ENCODE assay signal across 14 mouse cellular contexts in genomic region chr1:55666798-55667197, GRCm38 (mm10).
DNase-seq lines count a peak whose midpoint lies in the region; ATAC-seq lines count a peak whose summit lies in the region.
"Had no signal": no experiment of that assay in that cellular context is flagged by ENCODE, and none has a peak within 500 bp of the region (broad histone marks: within the 10 kb centered on the region; RNA-seq: fewer than 3 reads in every experiment).

No protein-coding gene starts in this region.

- H3K4me2 ChIP-seq in hindbrain, embryonic 11.5 days (replicated peaks; ENCODE audit: low read depth, low read length): no peak overlapping the region
- no peak overlapping the region for H3K4me2 ChIP-seq in neural tube, embryonic 12.5 days (replicated peaks)
- H3K4me2 ChIP-seq: limb, embryonic 13.5 days had no signal

- H3K27ac ChIP-seq in hindbrain, embryonic 11.5 days (ENCODE audit: low read depth, low read length): peak overlapping the region; percentile 59
- no peak overlapping the region for H3K27ac ChIP-seq in neural tube, embryonic 12.5 days
- H3K27ac ChIP-seq: limb, embryonic 13.5 days had no signal

- peak; percentile 23 to 30 for DNase-seq in frontal cortex, postnatal 36 days (ENCODE audit: low spot score in 2 of 2)
- no peak for DNase-seq in frontal cortex, postnatal 10 days (ENCODE audit: low spot score in 2 of 2)
- peak; percentile 45 for DNase-seq in right cerebral cortex, adult 18-20 months
- DNase-seq in right cerebral cortex, postnatal 14 days: no peak
- DNase-seq in hindbrain, embryonic 11.5 days (ENCODE audit: low spot score): no peak
- no peak for DNase-seq in yolk sac, embryonic 10.5 days (ENCODE audit: low spot score)
- DNase-seq in adrenal gland, postnatal 10 days: no peak
- DNase-seq: cerebellum, adult 9-10 months; heart, postnatal 10 days; kidney, postnatal 14 days; liver, postnatal 0 days had no signal

- H3K4me1 ChIP-seq in hindbrain, embryonic 11.5 days (replicated peaks; ENCODE audit: control insufficient read depth, insufficient read depth, low read length): no peaks in the 10 kb centered on the region
- peaks cover 18% of the 10 kb centered on the region for H3K4me1 ChIP-seq in neural tube, embryonic 12.5 days

- peak; percentile 28; the same call in 1 of the 2 replicates for ATAC-seq in hindbrain, embryonic 11.5 days (ENCODE audit: low FRiP score)
- peak; percentile 26; the same call in 1 of the 2 replicates for ATAC-seq in neural tube, embryonic 12.5 days (ENCODE audit: low FRiP score, low read depth)
- ATAC-seq: intestine, postnatal 0 days; liver, postnatal 0 days had no signal

- no peaks in the 10 kb centered on the region for H3K27me3 ChIP-seq in hindbrain, embryonic 11.5 days (ENCODE audit: control insufficient read depth, insufficient read depth, low read length)
- no peaks in the 10 kb centered on the region for H3K27me3 ChIP-seq in neural tube, embryonic 12.5 days (replicated peaks)
- H3K27me3 ChIP-seq: limb, embryonic 13.5 days had no signal

- H3K9ac ChIP-seq in hindbrain, embryonic 11.5 days (ENCODE audit: low read depth, low read length): no peak overlapping the region
- no peak overlapping the region for H3K9ac ChIP-seq in neural tube, embryonic 12.5 days
- H3K9ac ChIP-seq: limb, embryonic 13.5 days; liver, postnatal 0 days had no signal

- no peaks in the 10 kb centered on the region for H3K36me3 ChIP-seq in hindbrain, embryonic 11.5 days (ENCODE audit: control insufficient read depth, insufficient read depth, low read length)
- no peaks in the 10 kb centered on the region for H3K36me3 ChIP-seq in neural tube, embryonic 12.5 days
- H3K36me3 ChIP-seq: limb, embryonic 13.5 days had no signal

- H3K4me3 ChIP-seq in hindbrain, embryonic 11.5 days (ENCODE audit: low read depth, low read length): no peak overlapping the region
- H3K4me3 ChIP-seq in neural tube, embryonic 12.5 days: no peak overlapping the region
- H3K4me3 ChIP-seq: limb, embryonic 13.5 days had no signal

- 48% methylated on average over 5 of the region's 5 CpGs for WGBS in hindbrain, embryonic 11.5 days
- WGBS in neural tube, embryonic 12.5 days: 40% methylated on average over 5 of the region's 5 CpGs

- H3K9me3 ChIP-seq in hindbrain, embryonic 11.5 days (ENCODE audit: control insufficient read depth, low read length): no peaks in the 10 kb centered on the region
- no peaks in the 10 kb centered on the region for H3K9me3 ChIP-seq in neural tube, embryonic 12.5 days
- H3K9me3 ChIP-seq: limb, embryonic 13.5 days had no signal

Comparison
In these comparisons a context has a peak if more than half of its experiments do, and no peak if none do; other contexts are left out.
1. DNase-seq: peak in frontal cortex, postnatal 36 days (2 of 2) and right cerebral cortex, adult 18-20 months (single experiment); none in frontal cortex, postnatal 10 days (0 of 2), right cerebral cortex, postnatal 14 days (single experiment), hindbrain, embryonic 11.5 days (single experiment), yolk sac, embryonic 10.5 days (single experiment) and adrenal gland, postnatal 10 days (single experiment).